Mouse (Mus musculus): ENCODE measurements around the gene Apoh. TPM values are rescaled to one million over a fixed set of nuclear protein-coding genes. Genes with fewer than 3 reads are reported as not detected.

Apoh gene
- polyA plus RNA-seq, 1 experiment from 2014 or later: not detected

GRCm38 (mm10) chr11:108336445-108336844 lies 6.7 kb upstream of the Apoh start:
- no peaks in the 10 kb centered on the region for H3K9me3 ChIP-seq (ENCODE audit: control insufficient read depth, low read length)
- peaks cover under 1% of the 10 kb centered on the region; the same call in 1 of the 2 replicates for H3K27me3 ChIP-seq (ENCODE audit: control insufficient read depth, insufficient read depth, low read length)
- no peak overlapping the region for H3K9ac ChIP-seq (ENCODE audit: low read length)
- no peak for ATAC-seq (ENCODE audit: low FRiP score)
- no peaks in the 10 kb centered on the region for H3K36me3 ChIP-seq (ENCODE audit: control insufficient read depth, insufficient read depth, low read length)
- H3K27ac ChIP-seq (ENCODE audit: low read depth, low read length): no peak overlapping the region
- H3K4me2 ChIP-seq: no peak overlapping the region
- DNase-seq (ENCODE audit: low spot score, missing footprints): peak; percentile 28
- no peaks in the 10 kb centered on the region for H3K4me1 ChIP-seq (ENCODE audit: control insufficient read depth, insufficient read depth, low read length)
- H3K4me3 ChIP-seq (ENCODE audit: low read depth, low read length): no peak overlapping the region
- WGBS: 65% methylated on average over 5 of the region's 5 CpGs

GRCm38 (mm10) chr11:108340293-108340692 lies 2.9 kb upstream of the Apoh start:
- no peak overlapping the region for H3K9ac ChIP-seq (ENCODE audit: low read length)

GRCm38 (mm10) chr11:108341783-108342182 lies 1.4 kb upstream of the Apoh start:
- peak; percentile 89 for DNase-seq (ENCODE audit: low spot score, missing footprints)
- H3K27me3 ChIP-seq (ENCODE audit: control insufficient read depth, insufficient read depth, low read length): peaks cover 12% of the 10 kb centered on the region; the same call in 1 of the 2 replicates
- H3K4me3 ChIP-seq (ENCODE audit: low read depth, low read length): no peak overlapping the region
- H3K36me3 ChIP-seq (ENCODE audit: control insufficient read depth, insufficient read depth, low read length): no peaks in the 10 kb centered on the region
- H3K9ac ChIP-seq (ENCODE audit: low read length): no peak overlapping the region
- peaks cover 8% of the 10 kb centered on the region for H3K4me1 ChIP-seq (ENCODE audit: control insufficient read depth, insufficient read depth, low read length)
- H3K9me3 ChIP-seq (ENCODE audit: control insufficient read depth, low read length): no peaks in the 10 kb centered on the region
- ATAC-seq (ENCODE audit: low FRiP score): no peak
- no peak overlapping the region for H3K27ac ChIP-seq (ENCODE audit: low read depth, low read length)
- 47% methylated on average over 8 of the region's 8 CpGs for WGBS
- no peak overlapping the region for H3K4me2 ChIP-seq

More at GRCm38 (mm10) chr11:108340293-108340692, 2.9 kb upstream of the Apoh start:
- no peak overlapping the region for H3K27ac ChIP-seq (ENCODE audit: low read depth, low read length)
- H3K9me3 ChIP-seq (ENCODE audit: control insufficient read depth, low read length): no peaks in the 10 kb centered on the region
- 87% methylated on average over 4 of the region's 4 CpGs for WGBS
- no peak overlapping the region for H3K4me2 ChIP-seq
- no peak overlapping the region for H3K4me3 ChIP-seq (ENCODE audit: low read depth, low read length)
- peaks cover 8% of the 10 kb centered on the region for H3K4me1 ChIP-seq (ENCODE audit: control insufficient read depth, insufficient read depth, low read length)
- ATAC-seq (ENCODE audit: low FRiP score) (no peak), DNase-seq (ENCODE audit: low spot score, missing footprints) (no peak)
- H3K27me3 ChIP-seq (ENCODE audit: control insufficient read depth, insufficient read depth, low read length): peaks cover 12% of the 10 kb centered on the region; the same call in 1 of the 2 replicates
- no peaks in the 10 kb centered on the region for H3K36me3 ChIP-seq (ENCODE audit: control insufficient read depth, insufficient read depth, low read length)

GRCm38 (mm10) chr11:108343789-108344462 lies 772 bp downstream of the Apoh start, which contains the start of gene Prkca:
Prkca (minus strand) TSS chr11:108343928.
- Histone ChIP-seq H3K4me3 (ENCODE audit: low read depth, low read length) (peak within 1 kb of the TSS; percentile 57), H3K9me3 (ENCODE audit: control insufficient read depth, low read length) (no peaks in the 10 kb centered on the region), H3K4me2 (peak within 1 kb of the TSS; percentile 76), H3K36me3 (ENCODE audit: control insufficient read depth, insufficient read depth, low read length) (no peaks in the 10 kb centered on the region), H3K4me1 (ENCODE audit: control insufficient read depth, insufficient read depth, low read length) (peaks cover 8% of the 10 kb centered on the region), H3K27me3 (ENCODE audit: control insufficient read depth, insufficient read depth, low read length) (peaks cover 12% of the 10 kb centered on the region; the same call in 1 of the 2 replicates), H3K27ac (ENCODE audit: low read depth, low read length) (no peak within 1 kb of the TSS), H3K9ac (ENCODE audit: low read length) (peak within 1 kb of the TSS; percentile 85)
- peak; percentile 96 for ATAC-seq (ENCODE audit: low FRiP score)
- WGBS: under 1% methylated on average over 47 of the region's 63 CpGs
- peak; percentile 100 for DNase-seq (ENCODE audit: low spot score, missing footprints)

GRCm38 (mm10) chr11:108344759-108345158 lies 1.6 kb downstream of the Apoh start:
- 47% methylated on average over 8 of the region's 8 CpGs for WGBS
- Histone ChIP-seq H3K27me3 (ENCODE audit: control insufficient read depth, insufficient read depth, low read length) (peaks cover 12% of the 10 kb centered on the region; the same call in 1 of the 2 replicates), H3K4me1 (ENCODE audit: control insufficient read depth, insufficient read depth, low read length) (peaks cover 8% of the 10 kb centered on the region), H3K36me3 (ENCODE audit: control insufficient read depth, insufficient read depth, low read length) (no peaks in the 10 kb centered on the region), H3K4me3 (ENCODE audit: low read depth, low read length) (peak overlapping the region; percentile 57; the same call in 1 of the 2 replicates), H3K27ac (ENCODE audit: low read depth, low read length) (no peak overlapping the region), H3K9me3 (ENCODE audit: control insufficient read depth, low read length) (no peaks in the 10 kb centered on the region), H3K4me2 (peak overlapping the region; percentile 76), H3K9ac (ENCODE audit: low read length) (peak overlapping the region; percentile 85)
- ATAC-seq (ENCODE audit: low FRiP score) (no peak), DNase-seq (ENCODE audit: low spot score, missing footprints) (peak; percentile 83)

GRCm38 (mm10) chr11:108345321-108345720 lies 2.2 kb downstream of the Apoh start:
- peaks cover 12% of the 10 kb centered on the region; the same call in 1 of the 2 replicates for H3K27me3 ChIP-seq (ENCODE audit: control insufficient read depth, insufficient read depth, low read length)

GRCm38 (mm10) chr11:108350799-108351198 lies 7.6 kb downstream of the Apoh start:
- Histone ChIP-seq H3K9ac (ENCODE audit: low read length) (no peak overlapping the region), H3K9me3 (ENCODE audit: control insufficient read depth, low read length) (no peaks in the 10 kb centered on the region), H3K4me2 (no peak overlapping the region), H3K36me3 (ENCODE audit: control insufficient read depth, insufficient read depth, low read length) (no peaks in the 10 kb centered on the region), H3K4me3 (ENCODE audit: low read depth, low read length) (no peak overlapping the region), H3K27ac (ENCODE audit: low read depth, low read length) (no peak overlapping the region), H3K27me3 (ENCODE audit: control insufficient read depth, insufficient read depth, low read length) (no peaks in the 10 kb centered on the region), H3K4me1 (ENCODE audit: control insufficient read depth, insufficient read depth, low read length) (peaks cover 5% of the 10 kb centered on the region; the same call in 1 of the 2 replicates)
- ATAC-seq (ENCODE audit: low FRiP score) (no peak), DNase-seq (ENCODE audit: low spot score, missing footprints) (no peak)
- 76% methylated on average over 4 of the region's 4 CpGs for WGBS

More at GRCm38 (mm10) chr11:108345321-108345720, 2.2 kb downstream of the Apoh start:
- ATAC-seq (ENCODE audit: low FRiP score): no peak
- Histone ChIP-seq H3K4me2 (no peak overlapping the region), H3K4me1 (ENCODE audit: control insufficient read depth, insufficient read depth, low read length) (peaks cover 11% of the 10 kb centered on the region), H3K9me3 (ENCODE audit: control insufficient read depth, low read length) (no peaks in the 10 kb centered on the region), H3K9ac (ENCODE audit: low read length) (no peak overlapping the region), H3K27ac (ENCODE audit: low read depth, low read length) (no peak overlapping the region), H3K4me3 (ENCODE audit: low read depth, low read length) (no peak overlapping the region), H3K36me3 (ENCODE audit: control insufficient read depth, insufficient read depth, low read length) (no peaks in the 10 kb centered on the region)
- WGBS: 94% methylated on average over 2 of the region's 2 CpGs
- no peak for DNase-seq (ENCODE audit: low spot score, missing footprints)

GRCm38 (mm10) chr11:108352842-108353388 lies 9.8 kb downstream of the Apoh start:
- Histone ChIP-seq H3K4me3 (ENCODE audit: low read depth, low read length) (no peak overlapping the region), H3K27me3 (ENCODE audit: control insufficient read depth, insufficient read depth, low read length) (no peaks in the 10 kb centered on the region), H3K36me3 (ENCODE audit: control insufficient read depth, insufficient read depth, low read length) (no peaks in the 10 kb centered on the region), H3K27ac (ENCODE audit: low read depth, low read length) (no peak overlapping the region), H3K9ac (ENCODE audit: low read length) (no peak overlapping the region), H3K4me2 (no peak overlapping the region), H3K4me1 (ENCODE audit: control insufficient read depth, insufficient read depth, low read length) (peaks cover 5% of the 10 kb centered on the region; the same call in 1 of the 2 replicates), H3K9me3 (ENCODE audit: control insufficient read depth, low read length) (no peaks in the 10 kb centered on the region)
- 94% methylated on average over 10 of the region's 10 CpGs for WGBS
- no peak for DNase-seq (ENCODE audit: low spot score, missing footprints)
- no peak for ATAC-seq (ENCODE audit: low FRiP score)

GRCm38 (mm10) chr11:108356020-108356419 lies 12.9 kb downstream of the Apoh start:
- Histone ChIP-seq H3K27me3 (ENCODE audit: control insufficient read depth, insufficient read depth, low read length) (no peaks in the 10 kb centered on the region), H3K9ac (ENCODE audit: low read length) (no peak overlapping the region), H3K36me3 (ENCODE audit: control insufficient read depth, insufficient read depth, low read length) (no peaks in the 10 kb centered on the region), H3K27ac (ENCODE audit: low read depth, low read length) (no peak overlapping the region), H3K4me3 (ENCODE audit: low read depth, low read length) (no peak overlapping the region), H3K4me2 (no peak overlapping the region), H3K4me1 (ENCODE audit: control insufficient read depth, insufficient read depth, low read length) (no peaks in the 10 kb centered on the region), H3K9me3 (ENCODE audit: control insufficient read depth, low read length) (no peaks in the 10 kb centered on the region)
- 82% methylated on average over 4 of the region's 4 CpGs for WGBS
- ATAC-seq (ENCODE audit: low FRiP score) (no peak), DNase-seq (ENCODE audit: low spot score, missing footprints) (no peak)

Measured in midbrain, embryonic 11.5 days (tissue).